Mouse (Mus musculus): ENCODE data around the gene Stk32b. TPM values are rescaled to one million over a fixed set of nuclear protein-coding genes. Genes with fewer than 3 reads are reported as not detected.

Stk32b gene
- polyA plus RNA-seq, 2 experiments: 7.8 to 18.0 TPM

DNA sequence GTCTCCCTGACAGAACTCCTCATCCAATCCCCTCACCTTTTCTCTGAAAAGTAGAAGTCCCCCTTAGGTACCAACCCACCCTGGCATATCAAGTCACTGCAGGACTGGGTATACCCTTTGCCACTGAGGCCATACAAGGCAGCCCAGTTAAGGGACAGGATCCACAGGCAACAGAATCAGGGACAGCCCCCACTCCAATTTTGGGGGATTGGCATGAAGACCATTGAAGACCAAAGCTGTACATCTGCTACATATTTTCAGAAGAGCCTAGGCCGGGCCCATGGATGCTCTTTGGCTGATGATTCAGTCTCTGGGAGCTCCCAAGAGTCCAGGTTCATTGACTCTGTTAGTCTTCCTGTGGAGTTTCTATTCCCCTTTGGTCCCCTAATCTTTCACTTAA lies 117.4 kb downstream of the Stk32b start:
- DNase-seq (ENCODE audit: low spot score): no peak
- H3K36me3 ChIP-seq (ENCODE audit: control insufficient read depth, insufficient read depth, low read length): no peaks in the 10 kb centered on the region
- H3K27me3 ChIP-seq (ENCODE audit: control insufficient read depth, insufficient read depth, low read length): no peaks in the 10 kb centered on the region
- no peaks in the 10 kb centered on the region for H3K9me3 ChIP-seq (ENCODE audit: control insufficient read depth, low read length)
- TF ChIP-seq POLR2A (IDR thresholded peaks at IDR 0.05; ENCODE audit: borderline replicate concordance, extremely low read depth, insufficient read depth, insufficient read length): no peak
- ATAC-seq (ENCODE audit: low FRiP score, low read depth): no peak
- WGBS: 92% methylated on average over 1 of the region's 1 CpGs
- H3K4me1 ChIP-seq (ENCODE audit: control insufficient read depth, insufficient read depth, low read length): no peaks in the 10 kb centered on the region
- H3K4me3 ChIP-seq (replicated peaks; ENCODE audit: low read length): no peak overlapping the region
- no peak overlapping the region for H3K4me2 ChIP-seq (replicated peaks; ENCODE audit: low read depth, low read length, severe bottlenecking)
- no peak overlapping the region for H3K9ac ChIP-seq (ENCODE audit: low read depth, low read length, severe bottlenecking)
- H3K27ac ChIP-seq (replicated peaks; ENCODE audit: low read depth, low read length): no peak overlapping the region

DNA sequence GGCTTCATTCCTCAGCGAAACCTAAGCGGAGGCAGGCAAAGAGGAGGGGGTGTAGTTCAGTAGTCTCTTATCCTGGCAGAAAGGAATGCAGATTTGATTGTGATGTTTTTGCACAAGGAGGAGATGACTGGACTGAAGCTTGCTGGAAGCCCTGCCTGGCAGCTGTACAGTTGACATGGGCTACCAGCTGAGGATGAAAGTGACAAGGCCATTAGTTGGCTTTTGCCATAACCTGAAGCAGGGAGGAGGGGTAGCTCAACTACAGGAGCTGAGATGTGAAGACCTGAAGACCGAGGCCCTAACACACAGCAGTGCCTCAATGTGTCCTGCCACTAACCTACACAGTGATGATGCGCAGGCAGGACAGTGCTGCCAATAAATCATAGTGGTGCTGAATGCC lies 118.7 kb downstream of the Stk32b start:
- ATAC-seq (ENCODE audit: low FRiP score, low read depth) (no peak), DNase-seq (ENCODE audit: low spot score) (no peak)
- Histone ChIP-seq H3K36me3 (ENCODE audit: control insufficient read depth, insufficient read depth, low read length) (no peaks in the 10 kb centered on the region), H3K4me1 (ENCODE audit: control insufficient read depth, insufficient read depth, low read length) (no peaks in the 10 kb centered on the region), H3K27me3 (ENCODE audit: control insufficient read depth, insufficient read depth, low read length) (no peaks in the 10 kb centered on the region), H3K9me3 (ENCODE audit: control insufficient read depth, low read length) (no peaks in the 10 kb centered on the region), H3K4me2 (replicated peaks; ENCODE audit: low read depth, low read length, severe bottlenecking) (no peak overlapping the region), H3K4me3 (replicated peaks; ENCODE audit: low read length) (no peak overlapping the region), H3K9ac (ENCODE audit: low read depth, low read length, severe bottlenecking) (no peak overlapping the region), H3K27ac (replicated peaks; ENCODE audit: low read depth, low read length) (no peak overlapping the region)
- WGBS: 98% methylated on average over 4 of the region's 4 CpGs
- TF ChIP-seq POLR2A (IDR thresholded peaks at IDR 0.05; ENCODE audit: borderline replicate concordance, extremely low read depth, insufficient read depth, insufficient read length): no peak

DNA sequence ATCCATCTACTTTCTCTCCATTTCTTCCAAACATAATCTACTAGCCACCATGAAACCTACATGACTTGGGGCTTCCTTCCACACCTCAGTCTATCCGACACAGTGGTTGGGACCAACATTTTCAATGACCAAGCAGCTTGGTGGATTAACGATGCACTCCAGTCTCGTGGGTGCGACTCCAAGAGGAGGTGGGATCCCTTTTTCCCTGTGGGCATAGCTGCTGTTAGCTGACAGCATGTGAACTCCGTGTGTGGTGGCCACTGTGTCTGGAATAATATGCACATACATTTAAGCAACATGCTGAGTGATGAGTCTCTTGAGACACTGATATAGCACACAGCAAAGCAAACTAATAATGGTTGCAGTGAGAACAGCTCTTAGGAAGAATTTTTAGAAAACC lies 124.6 kb downstream of the Stk32b start:
- Histone ChIP-seq H3K4me2 (replicated peaks; ENCODE audit: low read depth, low read length, severe bottlenecking) (no peak overlapping the region), H3K9ac (ENCODE audit: low read depth, low read length, severe bottlenecking) (no peak overlapping the region), H3K27ac (replicated peaks; ENCODE audit: low read depth, low read length) (no peak overlapping the region), H3K4me1 (ENCODE audit: control insufficient read depth, insufficient read depth, low read length) (no peaks in the 10 kb centered on the region), H3K36me3 (ENCODE audit: control insufficient read depth, insufficient read depth, low read length) (no peaks in the 10 kb centered on the region), H3K4me3 (replicated peaks; ENCODE audit: low read length) (no peak overlapping the region), H3K27me3 (ENCODE audit: control insufficient read depth, insufficient read depth, low read length) (no peaks in the 10 kb centered on the region), H3K9me3 (ENCODE audit: control insufficient read depth, low read length) (no peaks in the 10 kb centered on the region)
- no peak for ATAC-seq (ENCODE audit: low FRiP score, low read depth)
- no peak for DNase-seq (ENCODE audit: low spot score)
- no peak for TF ChIP-seq POLR2A (IDR thresholded peaks at IDR 0.05; ENCODE audit: borderline replicate concordance, extremely low read depth, insufficient read depth, insufficient read length)
- WGBS: 77% methylated on average over 5 of the region's 5 CpGs

DNA sequence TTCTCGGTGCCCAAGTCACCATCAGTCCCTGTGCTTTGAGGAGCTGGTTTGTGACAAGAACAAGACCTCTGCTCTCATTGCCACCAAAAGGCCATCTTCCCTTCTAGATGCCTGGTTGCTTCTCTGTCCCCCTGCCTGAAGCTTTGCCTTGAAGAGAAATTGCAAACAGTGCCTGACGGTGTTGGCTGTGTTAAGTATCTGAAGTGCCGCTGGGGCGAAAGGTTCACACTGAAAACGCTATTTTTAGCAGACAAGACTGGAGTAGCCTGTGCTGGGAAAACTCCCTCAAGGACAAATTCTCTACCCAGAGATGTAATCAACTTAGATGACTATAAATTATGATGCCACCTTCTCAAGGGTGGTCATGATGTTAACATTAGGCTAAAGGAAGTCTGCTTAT lies 129.1 kb downstream of the Stk32b start:
- 68% methylated on average over 5 of the region's 5 CpGs for WGBS

DNA sequence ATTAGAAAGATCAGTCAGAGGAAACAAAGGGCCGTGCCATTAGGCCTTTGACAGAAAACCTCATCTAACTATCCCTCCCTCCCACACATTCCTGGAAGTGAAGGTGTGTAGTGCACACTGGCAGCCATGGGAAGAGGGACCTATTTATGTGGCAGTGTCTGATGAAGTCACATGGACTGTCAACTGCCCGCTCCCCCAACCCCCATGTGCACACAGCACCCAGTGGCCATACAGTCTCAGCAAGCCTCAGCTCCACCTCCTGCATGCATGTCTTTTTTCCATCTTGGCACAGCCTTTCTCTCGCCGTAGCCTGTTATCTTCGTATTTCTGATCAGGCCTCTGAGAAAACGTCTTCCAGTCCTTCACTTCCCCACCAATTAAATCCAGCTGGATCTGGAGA lies 130.9 kb downstream of the Stk32b start:
- ATAC-seq (ENCODE audit: low FRiP score, low read depth) (no peak), DNase-seq (ENCODE audit: low spot score) (no peak)
- no peak overlapping the region for H3K4me2 ChIP-seq (replicated peaks; ENCODE audit: low read depth, low read length, severe bottlenecking)
- no peaks in the 10 kb centered on the region for H3K36me3 ChIP-seq (ENCODE audit: control insufficient read depth, insufficient read depth, low read length)
- no peaks in the 10 kb centered on the region for H3K4me1 ChIP-seq (ENCODE audit: control insufficient read depth, insufficient read depth, low read length)
- H3K27ac ChIP-seq (replicated peaks; ENCODE audit: low read depth, low read length): no peak overlapping the region
- H3K27me3 ChIP-seq (ENCODE audit: control insufficient read depth, insufficient read depth, low read length): no peaks in the 10 kb centered on the region
- H3K4me3 ChIP-seq (replicated peaks; ENCODE audit: low read length): no peak overlapping the region
- H3K9me3 ChIP-seq (ENCODE audit: control insufficient read depth, low read length): no peaks in the 10 kb centered on the region
- H3K9ac ChIP-seq (ENCODE audit: low read depth, low read length, severe bottlenecking): no peak overlapping the region
- WGBS: 71% methylated on average over 6 of the region's 6 CpGs
- no peak for TF ChIP-seq POLR2A (IDR thresholded peaks at IDR 0.05; ENCODE audit: borderline replicate concordance, extremely low read depth, insufficient read depth, insufficient read length)

More for the DNA sequence above, 129.1 kb downstream of the Stk32b start:
- H3K9me3 ChIP-seq (ENCODE audit: control insufficient read depth, low read length): no peaks in the 10 kb centered on the region
- ATAC-seq (ENCODE audit: low FRiP score, low read depth): no peak
- no peak for TF ChIP-seq POLR2A (IDR thresholded peaks at IDR 0.05; ENCODE audit: borderline replicate concordance, extremely low read depth, insufficient read depth, insufficient read length)
- H3K4me3 ChIP-seq (replicated peaks; ENCODE audit: low read length): no peak overlapping the region
- H3K9ac ChIP-seq (ENCODE audit: low read depth, low read length, severe bottlenecking): no peak overlapping the region
- H3K27ac ChIP-seq (replicated peaks; ENCODE audit: low read depth, low read length): no peak overlapping the region
- no peaks in the 10 kb centered on the region for H3K27me3 ChIP-seq (ENCODE audit: control insufficient read depth, insufficient read depth, low read length)
- no peak for DNase-seq (ENCODE audit: low spot score)
- no peak overlapping the region for H3K4me2 ChIP-seq (replicated peaks; ENCODE audit: low read depth, low read length, severe bottlenecking)
- no peaks in the 10 kb centered on the region for H3K36me3 ChIP-seq (ENCODE audit: control insufficient read depth, insufficient read depth, low read length)
- no peaks in the 10 kb centered on the region for H3K4me1 ChIP-seq (ENCODE audit: control insufficient read depth, insufficient read depth, low read length)

DNA sequence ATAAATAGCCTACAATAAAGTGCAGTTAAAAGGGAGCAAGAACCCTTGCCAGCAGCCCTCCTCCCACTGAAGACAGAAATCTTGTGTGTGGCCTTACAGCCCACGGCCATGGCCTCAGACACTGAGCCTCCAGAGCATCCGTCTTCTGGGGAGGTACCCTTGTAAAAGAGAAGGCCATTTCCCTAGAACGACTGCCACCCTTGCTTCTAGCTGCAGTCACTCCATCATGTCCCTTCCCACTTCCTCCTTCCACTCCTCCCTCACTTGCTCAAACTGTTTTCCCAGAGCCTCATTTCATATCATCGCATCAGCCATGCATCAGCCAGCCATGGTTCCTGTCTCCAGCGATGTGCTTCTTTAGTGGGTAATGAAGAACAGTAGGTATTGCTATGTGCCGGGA lies 141.5 kb downstream of the Stk32b start:
- no peak overlapping the region for H3K9ac ChIP-seq (ENCODE audit: low read depth, low read length, severe bottlenecking)
- 61% methylated on average over 6 of the region's 6 CpGs for WGBS
- H3K4me2 ChIP-seq (replicated peaks; ENCODE audit: low read depth, low read length, severe bottlenecking): no peak overlapping the region
- H3K36me3 ChIP-seq (ENCODE audit: control insufficient read depth, insufficient read depth, low read length): no peaks in the 10 kb centered on the region
- H3K9me3 ChIP-seq (ENCODE audit: control insufficient read depth, low read length): no peaks in the 10 kb centered on the region
- no peak for DNase-seq (ENCODE audit: low spot score)
- no peak overlapping the region for H3K27ac ChIP-seq (replicated peaks; ENCODE audit: low read depth, low read length)
- H3K4me1 ChIP-seq (ENCODE audit: control insufficient read depth, insufficient read depth, low read length): no peaks in the 10 kb centered on the region
- no peaks in the 10 kb centered on the region for H3K27me3 ChIP-seq (ENCODE audit: control insufficient read depth, insufficient read depth, low read length)
- ATAC-seq (ENCODE audit: low FRiP score, low read depth): no peak
- no peak overlapping the region for H3K4me3 ChIP-seq (replicated peaks; ENCODE audit: low read length)
- TF ChIP-seq POLR2A (IDR thresholded peaks at IDR 0.05; ENCODE audit: borderline replicate concordance, extremely low read depth, insufficient read depth, insufficient read length): no peak
